Mouse (Mus musculus) liver, embryonic 16.5 days (tissue): ENCODE data around the gene Abtb2. TPM values are rescaled to one million over a fixed set of nuclear protein-coding genes. Genes with fewer than 3 reads are reported as not detected.

Experiments
- ATAC-seq: fragments of 200-750 bp; cut with Nextera tagmentation; 2 replicates; pipeline ENCODE4 v1.8.0; 2017; ENCODE audit warnings: low read depth, mild to moderate bottlenecking, moderate number of reproducible peaks, moderate library complexity
- H3K27ac ChIP-seq: fragments of 300-500 bp; sonication (generic); 2 replicates; pipeline ENCODE4 v1.5.1; 2014; ENCODE audit warnings: mild to moderate bottlenecking, low read length
- H3K27me3 ChIP-seq: fragments of 300-500 bp; sonication (generic); 2 replicates; pipeline ENCODE4 v1.6.1; 2014; ENCODE audit warnings: low read depth, low read length, mixed read lengths; ENCODE audit not compliant: control insufficient read depth, insufficient read depth
- H3K36me3 ChIP-seq: fragments of 300-500 bp; sonication (generic); 2 replicates; pipeline ENCODE4 v1.6.1; 2014; ENCODE audit warnings: mild to moderate bottlenecking; ENCODE audit not compliant: control insufficient read depth, insufficient read depth
- H3K4me1 ChIP-seq: fragments of 300-500 bp; sonication (generic); 2 replicates; pipeline ENCODE4 v1.6.1; 2014; ENCODE audit warnings: low read depth, low read length, mixed read lengths; ENCODE audit not compliant: control insufficient read depth
- H3K4me2 ChIP-seq: fragments of 300-500 bp; sonication (generic); 2 replicates; pipeline ENCODE4 v1.6.1; 2014; ENCODE audit warnings: low read depth, low read length, mixed read lengths
- H3K4me3 ChIP-seq: fragments of 300-500 bp; sonication (generic); 2 replicates; pipeline ENCODE4 v1.5.1; 2014; ENCODE audit warnings: low read depth, mild to moderate bottlenecking, low read length
- H3K9ac ChIP-seq: fragments of 300-500 bp; sonication (generic); 2 replicates; pipeline ENCODE4 v1.6.1; 2014; ENCODE audit warnings: low read depth, low read length
- H3K9me3 ChIP-seq: fragments of 300-500 bp; sonication (generic); replicated peaks from 2 replicates; pipeline ENCODE4 v1.6.1; 2016; ENCODE audit warnings: low read length; ENCODE audit not compliant: control insufficient read depth
- WGBS: fragments of 180-500 bp; shearing (Covaris S2); extraction: QIAGEN DNeasy Blood & Tissue Kit; methylation state at CpG from one replicate; pipeline ENCODE4 v1.1.7; 2014; ENCODE audit not compliant: insufficient replicate concordance; 5-methylcytosine and 5-hydroxymethylcytosine counted together
- polyA plus RNA-seq: library from polyadenylated mRNA; unstranded; fragments of >200 nt; fragmentation: Nextera tagmentation; extraction: Ambion mirVana; gene quantifications from 2 replicates; pipeline ENCODE4 v1.2.1, GENCODE M21; 2015

Gene Abtb2
- polyA plus RNA-seq, 1 experiment from 2014 or later: 3.3 TPM

GRCm38 (mm10) chr2:103565171-103565591 is 929 bp upstream of the Abtb2 start:
- Histone ChIP-seq H3K27ac (no peak overlapping the region), H3K4me3 (peak overlapping the region; percentile 69), H3K4me1 (peaks cover 17% of the 10 kb centered on the region), H3K27me3 (peaks cover 47% of the 10 kb centered on the region), H3K9me3 (no peaks in the 10 kb centered on the region), H3K9ac (peak overlapping the region; percentile 38; the same call in 1 of the 2 replicates), H3K36me3 (no peaks in the 10 kb centered on the region), H3K4me2 (peak overlapping the region; percentile 86)
- WGBS: 2% methylated on average over 22 of the region's 22 CpGs
- no peak for ATAC-seq

DNA sequence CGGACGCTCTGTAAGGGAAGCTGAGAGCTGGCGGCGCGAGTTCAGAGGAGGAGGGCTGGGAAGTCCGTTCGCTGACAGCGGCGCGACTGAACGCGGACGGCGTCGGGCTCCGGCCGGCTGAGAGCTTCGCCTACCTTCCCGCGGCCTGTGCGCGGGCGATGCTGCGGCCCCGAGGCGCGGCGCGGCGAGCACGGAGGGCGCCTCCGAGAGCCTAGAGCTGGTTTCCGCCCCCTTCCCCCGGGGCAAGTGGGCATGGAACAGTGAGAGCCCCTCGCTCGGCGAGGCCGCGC is 258 bp downstream of the Abtb2 start:
- no peaks in the 10 kb centered on the region for H3K36me3 ChIP-seq
- peak overlapping the region; percentile 69 for H3K4me3 ChIP-seq
- no peaks in the 10 kb centered on the region for H3K9me3 ChIP-seq
- H3K27me3 ChIP-seq: peaks cover 47% of the 10 kb centered on the region
- peak overlapping the region; percentile 64 for H3K9ac ChIP-seq
- peak; percentile 51 for ATAC-seq
- peaks cover 17% of the 10 kb centered on the region for H3K4me1 ChIP-seq
- under 1% methylated on average over 38 of the region's 40 CpGs for WGBS
- H3K27ac ChIP-seq: peak overlapping the region; percentile 61
- peak overlapping the region; percentile 86 for H3K4me2 ChIP-seq

GRCm38 (mm10) chr2:103566713-103567521 is 807 bp downstream of the Abtb2 start:
- Histone ChIP-seq H3K4me1 (peaks cover 17% of the 10 kb centered on the region), H3K36me3 (no peaks in the 10 kb centered on the region), H3K4me2 (peak overlapping the region; percentile 86), H3K9me3 (no peaks in the 10 kb centered on the region), H3K27ac (peak overlapping the region; percentile 61; the same call in 1 of the 2 replicates), H3K27me3 (peaks cover 47% of the 10 kb centered on the region), H3K4me3 (peak overlapping the region; percentile 69), H3K9ac (peak overlapping the region; percentile 64)
- peak; percentile 17; the same call in 1 of the 2 replicates for ATAC-seq
- WGBS: 2% methylated on average over 78 of the region's 79 CpGs

- ATAC-seq: no peak
- 54% methylated on average over 7 of the region's 7 CpGs for WGBS
- H3K27me3 ChIP-seq: peaks cover 41% of the 10 kb centered on the region
- H3K36me3 ChIP-seq: no peaks in the 10 kb centered on the region
- peaks cover 26% of the 10 kb centered on the region for H3K4me1 ChIP-seq
- no peak overlapping the region for H3K27ac ChIP-seq
- no peaks in the 10 kb centered on the region for H3K9me3 ChIP-seq
- peak overlapping the region; percentile 86 for H3K4me2 ChIP-seq
- H3K4me3 ChIP-seq: peak overlapping the region; percentile 69
- no peak overlapping the region; the same call in 1 of the 2 replicates for H3K9ac ChIP-seq
Observed at GRCm38 (mm10) chr2:103568161-103568560, 2.1 kb downstream of the Abtb2 start.

GRCm38 (mm10) chr2:103569716-103570115 is 3.6 kb downstream of the Abtb2 start:
- no peak overlapping the region for H3K27ac ChIP-seq
- no peak overlapping the region for H3K4me3 ChIP-seq
- 0 out of 2 replicates have a peak overlapping the region, but pooled peaks have one; percentile 36 for H3K4me2 ChIP-seq
- ATAC-seq: no peak
- no peak overlapping the region for H3K9ac ChIP-seq
- H3K27me3 ChIP-seq: peaks cover 41% of the 10 kb centered on the region
- peaks cover 25% of the 10 kb centered on the region for H3K4me1 ChIP-seq
- H3K36me3 ChIP-seq: no peaks in the 10 kb centered on the region
- whole genome bisulfite sequencing: 45% methylated on average over 1 of the region's 1 CpGs
- H3K9me3 ChIP-seq: no peaks in the 10 kb centered on the region

DNA sequence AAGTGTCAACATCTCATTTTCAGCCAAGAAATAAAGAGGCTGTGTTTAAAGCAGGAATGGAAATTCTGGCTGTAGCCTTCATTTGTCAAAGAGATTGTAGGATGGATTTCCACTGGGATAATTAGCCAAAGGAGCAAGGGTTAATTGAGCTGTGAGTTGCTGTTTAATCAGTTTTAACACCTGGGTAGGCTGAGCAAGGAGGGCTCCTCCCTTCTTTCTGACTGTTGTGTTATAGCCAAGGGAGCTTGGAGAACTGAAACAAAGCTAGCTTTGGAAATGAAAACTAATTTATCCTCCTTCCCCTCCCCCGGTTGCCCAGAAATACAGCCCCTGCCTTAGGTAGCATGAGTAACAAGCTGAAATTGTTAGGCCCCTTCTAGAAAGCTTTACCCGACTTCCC is 6.2 kb downstream of the Abtb2 start:
- 62% methylated on average over 2 of the region's 2 CpGs for WGBS
- H3K4me2 ChIP-seq: peak overlapping the region; percentile 39
- peaks cover 11% of the 10 kb centered on the region for H3K4me1 ChIP-seq
- H3K4me3 ChIP-seq: no peak overlapping the region
- H3K27ac ChIP-seq: no peak overlapping the region
- H3K9me3 ChIP-seq: no peaks in the 10 kb centered on the region
- H3K36me3 ChIP-seq: no peaks in the 10 kb centered on the region
- peak; percentile 55; the same call in 1 of the 2 replicates for ATAC-seq
- H3K27me3 ChIP-seq: peaks cover 19% of the 10 kb centered on the region
- H3K9ac ChIP-seq: no peak overlapping the region

DNA sequence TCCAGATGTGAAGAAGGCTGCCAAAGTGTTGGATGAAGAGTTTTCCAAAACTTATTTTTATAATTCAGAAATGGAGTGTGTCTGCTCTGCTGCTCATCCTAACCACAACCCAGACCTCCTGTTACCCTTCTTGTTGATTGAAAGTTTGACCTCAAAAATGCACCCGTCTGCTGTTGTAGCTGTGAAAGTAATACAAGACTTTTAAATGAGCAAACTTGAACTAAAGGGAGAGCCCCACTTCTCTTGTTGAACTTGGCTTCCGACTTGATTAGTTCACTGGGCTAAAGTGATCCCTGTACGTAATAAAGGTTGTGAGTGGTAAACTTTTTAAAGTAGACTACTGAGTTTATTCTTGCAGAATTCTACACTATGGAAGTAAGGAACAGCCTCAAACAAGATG is 10.3 kb downstream of the Abtb2 start:
- no peak overlapping the region for H3K27ac ChIP-seq
- no peaks in the 10 kb centered on the region for H3K27me3 ChIP-seq
- no peaks in the 10 kb centered on the region for H3K36me3 ChIP-seq
- 55% methylated on average over 3 of the region's 3 CpGs for WGBS
- H3K9me3 ChIP-seq: no peaks in the 10 kb centered on the region
- H3K4me1 ChIP-seq: peaks cover 15% of the 10 kb centered on the region; the same call in 1 of the 2 replicates
- no peak for ATAC-seq
- H3K9ac ChIP-seq: no peak overlapping the region
- no peak overlapping the region for H3K4me2 ChIP-seq
- no peak overlapping the region for H3K4me3 ChIP-seq

DNA sequence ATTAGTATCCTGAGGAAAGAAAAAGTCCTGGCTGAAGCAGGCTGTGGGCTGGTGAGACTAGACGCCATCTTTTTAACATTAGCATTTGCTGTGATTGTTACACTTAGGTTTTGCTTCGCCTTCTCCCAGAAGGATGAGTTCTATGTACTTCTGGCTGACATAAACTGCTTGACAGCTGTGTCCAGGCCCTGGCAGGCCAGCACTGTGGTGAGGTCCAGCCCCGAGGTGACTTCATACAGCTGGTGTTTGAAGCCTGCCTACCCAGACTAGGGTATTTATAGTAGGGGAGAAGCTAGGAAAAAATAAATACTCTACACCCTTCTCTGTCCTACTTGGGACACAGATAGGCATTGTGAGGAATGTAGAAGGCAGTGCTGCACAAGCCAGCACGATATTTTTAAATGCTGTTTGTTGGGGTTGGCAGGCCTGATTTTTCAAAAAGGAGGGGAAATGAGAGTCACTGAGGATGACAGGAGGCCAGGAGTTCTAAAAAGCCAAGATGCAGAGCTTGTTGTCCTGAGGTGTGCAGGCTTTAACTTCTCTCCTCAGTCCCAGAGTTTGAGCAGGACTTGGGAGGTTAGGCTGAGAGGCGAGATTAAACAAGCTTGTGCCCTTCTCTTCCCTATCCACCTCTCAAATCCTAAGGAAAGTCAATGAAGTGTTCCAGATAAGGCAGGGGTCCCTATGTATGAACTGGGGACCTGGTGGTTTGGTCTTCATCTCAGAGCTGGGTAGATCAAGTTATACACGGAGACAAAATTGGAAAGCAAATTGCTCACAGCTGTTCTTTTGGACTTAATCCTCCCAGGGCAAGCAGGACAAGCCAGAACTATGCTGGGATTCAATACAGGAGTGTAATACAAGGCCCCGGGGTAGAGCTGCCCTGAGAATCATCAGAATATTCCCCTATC is 11.9 kb downstream of the Abtb2 start:
- Histone ChIP-seq H3K4me2 (no peak overlapping the region), H3K36me3 (no peaks in the 10 kb centered on the region), H3K9me3 (no peaks in the 10 kb centered on the region), H3K9ac (no peak overlapping the region), H3K4me1 (peaks cover 20% of the 10 kb centered on the region), H3K27ac (peak overlapping the region; percentile 60), H3K27me3 (no peaks in the 10 kb centered on the region), H3K4me3 (no peak overlapping the region)
- WGBS: 49% methylated on average over 7 of the region's 7 CpGs
- no peak for ATAC-seq
